Mouse (Mus musculus): ENCODE results near the gene Thbs2.

DNA sequence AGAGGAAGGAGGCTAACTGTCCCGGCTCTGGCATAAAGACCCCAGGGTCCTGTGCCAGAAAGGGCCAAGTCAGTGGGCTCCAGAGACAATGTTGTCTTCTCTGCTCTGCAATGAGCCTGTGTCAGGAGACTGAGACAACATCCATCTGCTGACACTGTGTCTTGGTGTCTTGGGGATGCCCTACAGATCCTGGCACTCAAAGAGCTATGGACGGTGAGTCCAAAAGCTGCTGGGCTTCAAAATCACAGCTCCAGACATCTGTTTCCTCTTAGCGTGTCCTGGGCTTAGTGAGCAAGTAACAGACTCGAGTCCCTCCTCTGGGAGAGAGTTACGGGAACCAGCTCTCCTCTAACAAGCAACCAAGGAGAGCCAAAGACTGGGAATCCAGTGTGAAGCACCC, 6.2 kb upstream of the Thbs2 start:
- no peak for TF ChIP-seq POLR2A (IDR thresholded peaks at IDR 0.05; ENCODE audit: low read depth, low read length)
- TF ChIP-seq CTCF (conservative IDR thresholded peaks at IDR 0.05; ENCODE audit: insufficient read depth, insufficient read length, low read depth, low read length) = no peak

All from kidney, adult 2 months (tissue).